Mouse (Mus musculus): ENCODE measurements around the gene Mc3r. TPM values are rescaled to one million over a fixed set of nuclear protein-coding genes. Genes with fewer than 3 reads are reported as not detected.

The Mc3r gene
- total and polyA plus RNA-seq, 3 experiments = not detected

GRCm38 (mm10) chr2:172201998-172202780, 46.1 kb upstream of the Mc3r start:
- no peak overlapping the region for H3K27ac ChIP-seq (ENCODE audit: insufficient read depth, low read depth)
- no peaks in the 10 kb centered on the region for H3K36me3 ChIP-seq (replicated peaks in 1 of 2; ENCODE audit: control insufficient read depth in 1 of 2, insufficient read depth in 1 of 2, low read length in 1 of 2)
- H3K4me3 ChIP-seq (replicated peaks in 1 of 3; ENCODE audit: low read depth in 2 of 3, low read length in 2 of 3, poor library complexity in 1 of 3) = no peak overlapping the region
- H3K79me2 ChIP-seq (replicated peaks; ENCODE audit: control insufficient read depth, extremely low read depth, insufficient read depth, poor library complexity, severe bottlenecking) = no peaks in the 10 kb centered on the region
- no peaks in the 10 kb centered on the region for H3K27me3 ChIP-seq (replicated peaks)
- DNase-seq (ENCODE audit: extremely low read depth) = no peak
- no peaks in the 10 kb centered on the region for H3K4me1 ChIP-seq (ENCODE audit: control insufficient read depth in 1 of 2, insufficient read depth in 2 of 2)
- TF ChIP-seq CHD2 (IDR thresholded peaks at IDR 0.05; ENCODE audit: low read length) = no peak
- no peak for TF ChIP-seq USF1 (IDR thresholded peaks at IDR 0.05; ENCODE audit: low read depth, low read length)
- TF ChIP-seq POLR2A (IDR thresholded peaks at IDR 0.05; ENCODE audit: low read depth, low read length) = no peak
- TF ChIP-seq MAFK (IDR thresholded peaks at IDR 0.05; ENCODE audit: insufficient replicate concordance, low read length) = no peak
- no peak for TF ChIP-seq ZNF384 (IDR thresholded peaks at IDR 0.05; ENCODE audit: low read depth, low read length)
- no peak for TF ChIP-seq KAT2A (IDR thresholded peaks at IDR 0.05; ENCODE audit: insufficient replicate concordance, low read length)
- TF ChIP-seq UBTF (IDR thresholded peaks at IDR 0.05; ENCODE audit: low read depth, low read length) = no peak
- TF ChIP-seq CTCF (conservative IDR thresholded peaks at IDR 0.05 in 1 of 2, IDR thresholded peaks at IDR 0.05 in 1 of 2; ENCODE audit: low read depth in 2 of 2, low read length in 2 of 2) = no peak
- TF ChIP-seq NRF1 (IDR thresholded peaks at IDR 0.05; ENCODE audit: low read depth, low read length) = no peak
- TF ChIP-seq TCF12 (IDR thresholded peaks at IDR 0.05; ENCODE audit: low read depth, low read length) = no peak
- TF ChIP-seq ZKSCAN1 (IDR thresholded peaks at IDR 0.05; ENCODE audit: borderline replicate concordance, low read depth, low read length) = no peak
- TF ChIP-seq BHLHE40 (IDR thresholded peaks at IDR 0.05; ENCODE audit: low read depth, low read length) = no peak
- no peak for TF ChIP-seq MAX (IDR thresholded peaks at IDR 0.05; ENCODE audit: low read length)
- no peak for TF ChIP-seq EP300 (IDR thresholded peaks at IDR 0.05; ENCODE audit: low read length)
- TF ChIP-seq GABPA (IDR thresholded peaks at IDR 0.05; ENCODE audit: insufficient replicate concordance, low read depth, low read length) = no peak
- H3K9ac ChIP-seq (ENCODE audit: insufficient read depth, low read depth) = no peak overlapping the region
- no peak overlapping the region for H3K4me2 ChIP-seq (ENCODE audit: insufficient read depth, low read depth, poor library complexity, severe bottlenecking)
- dilution Hi-C loops (cut with MboI; ENCODE audit: extremely low pct_ligation_motif_present, extremely low pct_unique_long_range_greater_than_20kb, low sequenced_read_pairs) = no loop called here
- in situ Hi-C loops (cut with MboI; ENCODE audit: low pct_ligation_motif_present, low pct_unique_long_range_greater_than_20kb, low sequenced_read_pairs) = no loop called here
- peaks cover 34% of the 10 kb centered on the region for H3K9me3 ChIP-seq (replicated peaks; ENCODE audit: low read length)

- H3K4me2 ChIP-seq (ENCODE audit: insufficient read depth, low read depth, poor library complexity, severe bottlenecking) = no peak overlapping the region
- H3K27me3 ChIP-seq (replicated peaks) = no peaks in the 10 kb centered on the region
- in situ Hi-C loops (cut with MboI; ENCODE audit: low pct_ligation_motif_present, low pct_unique_long_range_greater_than_20kb, low sequenced_read_pairs) (no loop called here), dilution Hi-C loops (cut with MboI; ENCODE audit: extremely low pct_ligation_motif_present, extremely low pct_unique_long_range_greater_than_20kb, low sequenced_read_pairs) (no loop called here)
- no peaks in the 10 kb centered on the region for H3K79me2 ChIP-seq (replicated peaks; ENCODE audit: control insufficient read depth, extremely low read depth, insufficient read depth, poor library complexity, severe bottlenecking)
- no peak overlapping the region for H3K9ac ChIP-seq (ENCODE audit: insufficient read depth, low read depth)
- no peak for TF ChIP-seq PAX5 (IDR thresholded peaks at IDR 0.05; ENCODE audit: low read length)
- TF ChIP-seq RAD21 (IDR thresholded peaks at IDR 0.05; ENCODE audit: low read depth, low read length) = peak; percentile 42
- TF ChIP-seq IRF4 (IDR thresholded peaks at IDR 0.05; ENCODE audit: low read depth, low read length) = no peak
- no peak for TF ChIP-seq HCFC1 (IDR thresholded peaks at IDR 0.05; ENCODE audit: low read depth, low read length)
- TF ChIP-seq SIN3A (IDR thresholded peaks at IDR 0.05; ENCODE audit: low read length) = no peak
- no peak for TF ChIP-seq BHLHE40 (IDR thresholded peaks at IDR 0.05; ENCODE audit: low read depth, low read length)
- TF ChIP-seq MAZ (IDR thresholded peaks at IDR 0.05; ENCODE audit: low read depth, low read length) = no peak
- peak; percentile 53 to 54 for TF ChIP-seq CTCF (conservative IDR thresholded peaks at IDR 0.05 in 1 of 2, IDR thresholded peaks at IDR 0.05 in 1 of 2; ENCODE audit: low read depth in 2 of 2, low read length in 2 of 2)
- TF ChIP-seq JUND (conservative IDR thresholded peaks at IDR 0.05; ENCODE audit: low read depth, low read length) = no peak
- TF ChIP-seq TCF12 (IDR thresholded peaks at IDR 0.05; ENCODE audit: low read depth, low read length) = no peak
- H3K27ac ChIP-seq (ENCODE audit: insufficient read depth, low read depth) = no peak overlapping the region
- DNase-seq (ENCODE audit: extremely low read depth) = peak; percentile 26
- H3K4me1 ChIP-seq (ENCODE audit: control insufficient read depth in 1 of 2, insufficient read depth in 2 of 2) = no peaks in the 10 kb centered on the region
- H3K9me3 ChIP-seq (replicated peaks; ENCODE audit: low read length) = peaks cover 8% of the 10 kb centered on the region
- H3K36me3 ChIP-seq (replicated peaks in 1 of 2; ENCODE audit: control insufficient read depth in 1 of 2, insufficient read depth in 1 of 2, low read length in 1 of 2) = no peaks in the 10 kb centered on the region
- H3K4me3 ChIP-seq (replicated peaks in 1 of 3; ENCODE audit: low read depth in 2 of 3, low read length in 2 of 3, poor library complexity in 1 of 3) = no peak overlapping the region
Observed at GRCm38 (mm10) chr2:172207003-172207402, 41.3 kb upstream of the Mc3r start.
